Mouse (Mus musculus): ENCODE data around the gene Cib1. TPM values are rescaled to one million over a fixed set of nuclear protein-coding genes. Genes with fewer than 3 reads are reported as not detected.

Cib1 gene
- polyA plus RNA-seq, 1 experiment from 2014 or later: 41.1 TPM

DNA sequence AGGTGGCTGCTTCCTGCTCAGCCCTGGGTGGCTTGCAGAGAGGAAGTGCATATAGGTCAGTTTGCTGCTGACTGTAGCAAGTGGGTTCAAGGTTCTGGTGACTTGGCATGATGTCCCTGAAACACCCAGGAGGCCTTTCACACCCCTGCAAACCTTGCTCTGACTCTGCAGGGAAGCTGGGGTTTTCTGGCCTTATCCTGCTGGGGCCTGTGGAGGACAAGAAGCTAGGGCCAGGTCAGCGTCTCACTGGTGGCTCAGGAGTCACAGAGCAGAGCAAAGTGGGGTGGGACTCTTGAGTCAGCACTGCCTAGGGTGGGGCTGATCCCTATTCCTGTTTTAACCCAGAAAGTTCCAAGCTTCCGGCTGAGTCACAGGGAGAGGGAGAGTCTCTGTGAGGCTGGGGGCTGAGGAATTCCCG is 25.3 kb downstream of the Cib1 start:
- no peak overlapping the region for H3K4me2 ChIP-seq (replicated peaks)
- no peak for DNase-seq (ENCODE audit: low spot score)
- peaks cover 42% of the 10 kb centered on the region for H3K4me1 ChIP-seq (replicated peaks; ENCODE audit: control insufficient read depth, insufficient read depth, low read length)
- no peak overlapping the region for H3K4me3 ChIP-seq (replicated peaks; ENCODE audit: low read length)
- no peaks in the 10 kb centered on the region for H3K9me3 ChIP-seq (ENCODE audit: control insufficient read depth, low read length)
- WGBS: 74% methylated on average over 3 of the region's 3 CpGs
- no peaks in the 10 kb centered on the region for H3K36me3 ChIP-seq (replicated peaks; ENCODE audit: control insufficient read depth, insufficient read depth)
- H3K27me3 ChIP-seq (ENCODE audit: control insufficient read depth, insufficient read depth, low read length): no peaks in the 10 kb centered on the region
- no peak for ATAC-seq (ENCODE audit: low FRiP score)
- H3K27ac ChIP-seq: no peak overlapping the region
- no peak overlapping the region for H3K9ac ChIP-seq

DNA sequence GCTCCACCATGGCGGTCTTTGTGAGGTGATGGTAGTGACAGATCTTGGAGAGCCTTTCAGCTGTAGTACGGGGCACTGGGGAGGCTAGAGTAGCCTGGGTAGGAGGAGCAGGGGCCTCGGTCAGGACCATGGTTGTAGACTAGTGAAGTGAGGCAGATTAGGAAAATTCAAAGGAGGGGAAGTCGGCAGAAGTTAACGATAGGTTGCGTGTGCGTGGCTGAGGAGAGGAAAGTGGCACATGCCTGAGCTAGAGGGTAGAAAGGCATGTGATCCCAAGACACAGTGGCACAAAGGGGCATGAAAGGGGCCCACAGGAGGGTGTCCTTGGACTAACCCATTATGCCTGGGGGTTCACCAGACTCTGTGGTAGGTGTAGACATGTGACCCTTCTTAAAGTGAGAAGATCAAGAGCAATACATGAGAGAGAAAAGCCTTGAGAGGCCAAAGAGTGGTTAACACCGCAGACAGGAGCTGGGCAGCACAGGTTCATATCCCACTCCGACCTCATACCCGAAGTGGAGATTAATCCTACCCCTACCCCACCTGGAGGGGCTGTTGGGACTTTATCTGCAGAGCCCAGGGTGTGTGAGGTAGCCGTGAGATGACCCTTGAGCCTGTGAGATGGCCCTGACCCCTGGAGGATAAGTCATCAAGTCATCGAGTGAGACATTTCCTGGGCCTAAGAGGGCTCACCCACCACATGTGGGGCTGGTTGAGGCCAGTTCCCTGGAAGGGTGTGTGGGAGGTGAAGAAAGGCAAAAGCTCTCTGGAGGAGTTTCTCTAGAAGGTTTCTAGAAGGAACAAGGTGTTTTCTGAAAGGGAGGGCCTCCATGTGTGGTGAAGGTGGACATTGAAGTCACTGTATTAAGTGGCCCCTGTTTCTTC is 26.7 kb downstream of the Cib1 start:
- no peak for DNase-seq (ENCODE audit: low spot score)
- no peaks in the 10 kb centered on the region for H3K9me3 ChIP-seq (ENCODE audit: control insufficient read depth, low read length)
- no peak overlapping the region for H3K27ac ChIP-seq
- H3K9ac ChIP-seq: no peak overlapping the region
- peaks cover 56% of the 10 kb centered on the region for H3K4me1 ChIP-seq (replicated peaks; ENCODE audit: control insufficient read depth, insufficient read depth, low read length)
- ATAC-seq (ENCODE audit: low FRiP score): no peak
- no peak overlapping the region for H3K4me3 ChIP-seq (replicated peaks; ENCODE audit: low read length)
- no peaks in the 10 kb centered on the region for H3K27me3 ChIP-seq (ENCODE audit: control insufficient read depth, insufficient read depth, low read length)
- no peaks in the 10 kb centered on the region for H3K36me3 ChIP-seq (replicated peaks; ENCODE audit: control insufficient read depth, insufficient read depth)
- no peak overlapping the region for H3K4me2 ChIP-seq (replicated peaks)
- 90% methylated on average over 12 of the region's 12 CpGs for WGBS

DNA sequence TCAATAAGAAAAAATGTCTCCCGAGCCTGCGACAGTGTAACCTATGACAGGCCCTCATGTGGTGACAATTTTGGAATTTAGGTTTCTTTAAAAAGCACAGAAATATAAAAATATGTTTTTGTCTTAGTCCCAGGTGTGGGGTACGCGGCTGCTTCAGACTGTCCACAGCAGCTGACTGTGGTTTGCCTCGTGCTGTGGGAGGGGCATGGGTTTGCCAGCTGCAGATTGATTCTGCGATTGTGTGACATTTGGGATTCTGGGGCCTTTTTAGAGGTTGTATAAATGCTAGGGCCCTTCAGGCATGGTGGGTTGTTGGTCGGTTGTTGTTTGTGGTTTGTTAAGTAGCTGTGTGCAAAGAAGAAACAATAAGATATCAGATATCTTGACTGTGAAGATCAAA is 27.7 kb downstream of the Cib1 start:
- H3K9ac ChIP-seq: no peak overlapping the region
- 78% methylated on average over 7 of the region's 7 CpGs for WGBS
- peaks cover 63% of the 10 kb centered on the region for H3K4me1 ChIP-seq (replicated peaks; ENCODE audit: control insufficient read depth, insufficient read depth, low read length)

DNA sequence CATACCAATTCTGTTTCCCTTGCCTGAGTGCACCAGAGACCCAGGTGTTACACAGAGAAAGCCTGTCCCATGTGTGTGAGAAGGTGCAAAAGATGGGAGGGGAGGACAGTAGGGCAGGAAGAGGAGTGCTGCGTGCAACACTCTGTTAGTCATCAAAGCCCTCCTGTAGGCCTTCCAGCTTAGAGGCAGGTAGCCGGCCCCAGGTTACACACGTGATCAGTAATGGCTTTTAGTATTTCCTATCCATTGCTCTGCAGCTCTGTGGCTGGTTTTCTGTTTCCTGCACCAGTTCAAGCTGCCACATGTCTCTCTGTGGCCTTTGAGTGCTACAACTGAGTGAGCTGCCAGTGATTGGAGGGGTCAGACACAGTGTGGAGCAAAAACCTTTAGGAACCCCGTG is 28.3 kb downstream of the Cib1 start:
- WGBS: 77% methylated on average over 4 of the region's 4 CpGs
- no peaks in the 10 kb centered on the region for H3K36me3 ChIP-seq (replicated peaks; ENCODE audit: control insufficient read depth, insufficient read depth)
- H3K27ac ChIP-seq: peak overlapping the region; percentile 27; the same call in 1 of the 2 replicates
- ATAC-seq (ENCODE audit: low FRiP score) (no peak), DNase-seq (ENCODE audit: low spot score) (no peak)
- H3K9me3 ChIP-seq (ENCODE audit: control insufficient read depth, low read length): no peaks in the 10 kb centered on the region
- peaks cover 68% of the 10 kb centered on the region for H3K4me1 ChIP-seq (replicated peaks; ENCODE audit: control insufficient read depth, insufficient read depth, low read length)
- no peak overlapping the region for H3K9ac ChIP-seq
- H3K27me3 ChIP-seq (ENCODE audit: control insufficient read depth, insufficient read depth, low read length): no peaks in the 10 kb centered on the region
- H3K4me3 ChIP-seq (replicated peaks; ENCODE audit: low read length): no peak overlapping the region
- no peak overlapping the region for H3K4me2 ChIP-seq (replicated peaks)

More for the DNA sequence above, 27.7 kb downstream of the Cib1 start:
- H3K27ac ChIP-seq: no peak overlapping the region
- no peaks in the 10 kb centered on the region for H3K36me3 ChIP-seq (replicated peaks; ENCODE audit: control insufficient read depth, insufficient read depth)
- H3K4me3 ChIP-seq (replicated peaks; ENCODE audit: low read length): no peak overlapping the region
- H3K9me3 ChIP-seq (ENCODE audit: control insufficient read depth, low read length): no peaks in the 10 kb centered on the region
- H3K4me2 ChIP-seq (replicated peaks): no peak overlapping the region
- no peaks in the 10 kb centered on the region for H3K27me3 ChIP-seq (ENCODE audit: control insufficient read depth, insufficient read depth, low read length)
- no peak for DNase-seq (ENCODE audit: low spot score)
- no peak for ATAC-seq (ENCODE audit: low FRiP score)

DNA sequence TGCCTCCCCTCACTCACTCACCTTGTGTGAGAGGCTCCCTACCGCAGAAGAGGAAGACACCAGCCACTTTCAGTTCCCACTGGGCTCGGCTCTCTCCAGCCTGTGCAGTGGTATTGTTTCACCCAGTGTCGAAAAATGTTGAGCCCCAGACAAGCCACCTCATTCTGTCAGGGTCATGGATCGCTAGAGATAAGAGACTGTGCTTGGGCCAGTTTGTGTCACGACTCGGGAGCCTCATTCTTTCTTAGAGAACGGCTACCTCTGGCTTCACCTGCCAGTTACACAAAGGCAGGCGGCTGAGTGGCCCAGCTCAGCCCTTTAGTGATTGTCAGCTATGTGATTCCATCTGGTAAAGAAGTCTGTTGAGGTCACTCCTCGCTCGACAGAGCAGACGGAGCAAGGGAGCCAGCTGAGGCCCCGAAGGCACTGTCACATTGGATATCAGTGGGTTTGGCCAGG is 28.9 kb downstream of the Cib1 start:
- H3K27ac ChIP-seq: peak overlapping the region; percentile 27
- 31% methylated on average over 12 of the region's 12 CpGs for WGBS
- no peaks in the 10 kb centered on the region for H3K9me3 ChIP-seq (ENCODE audit: control insufficient read depth, low read length)
- no peak overlapping the region for H3K4me2 ChIP-seq (replicated peaks)
- no peaks in the 10 kb centered on the region for H3K27me3 ChIP-seq (ENCODE audit: control insufficient read depth, insufficient read depth, low read length)
- H3K9ac ChIP-seq: peak overlapping the region; percentile 16; the same call in 1 of the 2 replicates
- no peak overlapping the region for H3K4me3 ChIP-seq (replicated peaks; ENCODE audit: low read length)
- no peak for ATAC-seq (ENCODE audit: low FRiP score)
- no peaks in the 10 kb centered on the region for H3K36me3 ChIP-seq (replicated peaks; ENCODE audit: control insufficient read depth, insufficient read depth)
- peaks cover 64% of the 10 kb centered on the region for H3K4me1 ChIP-seq (replicated peaks; ENCODE audit: control insufficient read depth, insufficient read depth, low read length)
- DNase-seq (ENCODE audit: low spot score): no peak

DNA sequence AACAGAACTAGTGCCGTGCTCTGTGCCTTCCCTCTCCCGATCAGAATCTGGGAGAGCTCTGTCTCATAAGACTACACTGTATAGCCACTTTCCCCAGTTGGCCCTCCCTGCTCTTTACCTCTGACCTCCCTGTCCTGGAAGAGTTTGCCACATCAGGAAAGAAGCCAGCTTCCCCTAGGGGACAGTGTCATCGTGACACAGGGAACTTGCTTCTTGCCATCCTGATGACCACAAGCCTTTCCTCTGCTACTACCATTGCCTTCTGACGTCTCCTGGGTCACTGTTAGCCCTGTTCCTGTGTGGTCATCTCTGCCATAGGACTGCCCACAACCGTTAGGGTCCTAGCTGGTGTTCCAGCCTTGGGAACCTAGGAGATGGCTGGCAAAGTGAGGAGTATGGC is 29.7 kb downstream of the Cib1 start:
- H3K4me1 ChIP-seq (replicated peaks; ENCODE audit: control insufficient read depth, insufficient read depth, low read length): peaks cover 57% of the 10 kb centered on the region
- H3K27me3 ChIP-seq (ENCODE audit: control insufficient read depth, insufficient read depth, low read length): no peaks in the 10 kb centered on the region
- H3K9ac ChIP-seq: peak overlapping the region; percentile 7; the same call in 1 of the 2 replicates
- H3K4me2 ChIP-seq (replicated peaks): peak overlapping the region; percentile 16; the same call in 1 of the 2 replicates
- H3K4me3 ChIP-seq (replicated peaks; ENCODE audit: low read length): no peak overlapping the region
- H3K9me3 ChIP-seq (ENCODE audit: control insufficient read depth, low read length): no peaks in the 10 kb centered on the region
- DNase-seq (ENCODE audit: low spot score) (no peak), ATAC-seq (ENCODE audit: low FRiP score) (no peak)
- no peaks in the 10 kb centered on the region for H3K36me3 ChIP-seq (replicated peaks; ENCODE audit: control insufficient read depth, insufficient read depth)
- peak overlapping the region; percentile 27 for H3K27ac ChIP-seq
- WGBS: 77% methylated on average over 5 of the region's 5 CpGs

DNA sequence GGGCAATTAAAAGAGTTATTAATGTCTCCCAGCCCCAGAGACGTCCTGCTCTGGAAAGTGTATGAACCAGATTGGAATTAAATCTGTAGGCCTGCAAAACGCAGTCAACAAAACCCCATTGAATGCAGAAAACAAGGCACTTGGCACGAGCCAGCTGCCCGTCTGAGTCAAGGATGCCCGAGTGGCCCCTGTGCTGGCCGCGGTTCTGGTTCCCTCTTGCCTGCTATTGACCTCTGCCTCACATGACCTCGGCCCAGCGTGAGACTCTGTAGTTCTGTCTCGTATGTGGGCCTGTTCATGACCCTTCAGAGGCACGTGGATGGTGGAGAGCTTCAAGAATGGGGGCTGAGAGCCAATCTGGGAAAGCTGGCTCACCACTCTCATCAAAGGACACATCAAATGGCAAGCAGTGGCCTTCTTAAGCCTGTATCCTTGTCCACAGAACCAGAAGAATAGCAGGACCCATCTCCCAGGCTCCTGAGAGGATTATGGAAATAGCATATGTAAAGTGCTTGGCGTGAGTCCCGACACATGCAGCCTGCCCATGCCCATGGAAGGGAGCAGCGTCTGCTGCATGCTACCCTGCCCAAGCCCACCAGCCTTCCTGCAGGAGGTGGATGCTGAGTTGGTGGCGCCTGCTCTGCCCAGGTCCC is 30.6 kb downstream of the Cib1 start:
- Histone ChIP-seq H3K27ac (peak overlapping the region; percentile 51; the same call in 1 of the 2 replicates), H3K9me3 (ENCODE audit: control insufficient read depth, low read length) (no peaks in the 10 kb centered on the region), H3K4me1 (replicated peaks; ENCODE audit: control insufficient read depth, insufficient read depth, low read length) (peaks cover 55% of the 10 kb centered on the region), H3K9ac (no peak overlapping the region), H3K4me2 (replicated peaks) (0 out of 2 replicates have a peak overlapping the region, but pooled peaks have one; percentile 13), H3K4me3 (replicated peaks; ENCODE audit: low read length) (no peak overlapping the region), H3K27me3 (ENCODE audit: control insufficient read depth, insufficient read depth, low read length) (no peaks in the 10 kb centered on the region), H3K36me3 (replicated peaks; ENCODE audit: control insufficient read depth, insufficient read depth) (no peaks in the 10 kb centered on the region)
- 56% methylated on average over 15 of the region's 15 CpGs for WGBS
- ATAC-seq (ENCODE audit: low FRiP score): no peak
- no peak for DNase-seq (ENCODE audit: low spot score)

DNA sequence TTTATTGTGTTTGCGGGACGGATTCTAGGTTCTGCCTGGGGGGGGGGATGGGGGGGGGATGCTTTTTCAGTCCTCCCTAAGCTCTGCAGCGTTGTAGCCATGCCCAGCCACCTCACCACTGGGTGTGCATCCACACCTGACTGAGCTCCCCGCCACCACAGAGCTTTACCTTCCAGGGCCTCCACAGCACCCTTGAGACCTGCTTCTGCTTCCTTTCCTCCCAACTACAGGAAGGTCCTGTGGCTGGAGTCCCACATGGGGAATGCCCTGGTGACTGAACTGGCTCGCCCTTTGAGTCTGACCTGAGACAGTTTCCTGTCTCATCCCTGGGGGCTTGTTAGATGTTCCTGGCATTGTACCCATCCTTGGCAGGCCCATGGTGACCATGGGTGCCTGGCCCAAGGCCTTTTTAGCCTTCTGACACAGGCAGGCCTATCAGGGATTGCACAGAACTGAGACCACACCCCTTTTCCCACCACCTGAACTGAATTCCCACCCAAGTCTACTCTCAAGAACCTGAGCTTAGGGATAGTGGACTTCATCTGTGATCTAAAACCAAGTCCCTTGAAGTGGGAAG is 31.6 kb downstream of the Cib1 start:
- H3K4me2 ChIP-seq (replicated peaks): 0 out of 2 replicates have a peak overlapping the region, but pooled peaks have one; percentile 13
- H3K4me3 ChIP-seq (replicated peaks; ENCODE audit: low read length): no peak overlapping the region
- peaks cover 55% of the 10 kb centered on the region for H3K4me1 ChIP-seq (replicated peaks; ENCODE audit: control insufficient read depth, insufficient read depth, low read length)
- DNase-seq (ENCODE audit: low spot score): no peak
- H3K9ac ChIP-seq: no peak overlapping the region
- H3K36me3 ChIP-seq (replicated peaks; ENCODE audit: control insufficient read depth, insufficient read depth): no peaks in the 10 kb centered on the region
- H3K27ac ChIP-seq: no peak overlapping the region
- 87% methylated on average over 5 of the region's 5 CpGs for WGBS
- no peaks in the 10 kb centered on the region for H3K9me3 ChIP-seq (ENCODE audit: control insufficient read depth, low read length)
- ATAC-seq (ENCODE audit: low FRiP score): no peak
- no peaks in the 10 kb centered on the region for H3K27me3 ChIP-seq (ENCODE audit: control insufficient read depth, insufficient read depth, low read length)

DNA sequence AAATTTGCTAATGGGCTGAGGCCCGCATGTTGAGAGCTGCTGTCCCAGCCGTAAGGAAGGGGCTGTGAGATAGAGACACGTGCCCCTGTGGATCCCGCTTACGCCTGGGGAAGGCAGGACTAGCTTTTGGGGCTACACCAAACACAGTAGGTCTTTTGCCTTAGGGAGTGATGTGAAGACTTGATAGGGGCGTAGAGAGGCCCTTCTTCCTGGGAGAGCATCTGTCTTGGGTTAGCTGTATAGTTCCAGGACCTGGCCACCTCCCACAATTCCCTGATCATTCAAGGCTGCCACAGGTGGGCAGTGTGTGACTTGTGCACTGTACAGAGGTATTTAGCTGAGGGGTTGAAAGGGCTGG is 32.0 kb downstream of the Cib1 start:
- Histone ChIP-seq H3K9me3 (ENCODE audit: control insufficient read depth, low read length) (no peaks in the 10 kb centered on the region), H3K9ac (no peak overlapping the region), H3K27ac (no peak overlapping the region), H3K4me1 (replicated peaks; ENCODE audit: control insufficient read depth, insufficient read depth, low read length) (peaks cover 55% of the 10 kb centered on the region), H3K4me2 (replicated peaks) (peak overlapping the region; percentile 81), H3K4me3 (replicated peaks; ENCODE audit: low read length) (0 out of 2 replicates have a peak overlapping the region, but pooled peaks have one; percentile 73), H3K27me3 (ENCODE audit: control insufficient read depth, insufficient read depth, low read length) (no peaks in the 10 kb centered on the region), H3K36me3 (replicated peaks; ENCODE audit: control insufficient read depth, insufficient read depth) (no peaks in the 10 kb centered on the region)
- DNase-seq (ENCODE audit: low spot score) (no peak), ATAC-seq (ENCODE audit: low FRiP score) (no peak)
- 89% methylated on average over 6 of the region's 6 CpGs for WGBS
